Mouse (Mus musculus) ES-E14 (cell line): ENCODE measurements around the gene Fgf18. TPM values are rescaled to one million over a fixed set of nuclear protein-coding genes. Genes with fewer than 3 reads are reported as not detected.
A peak's percentile ranks its signal among the peaks of the same experiment; 100 is the strongest.

Experiments
- DNase-seq: peaks from one replicate; pipeline ENCODE4 v3.0.0-alpha.2; 2013; ENCODE audit warnings: low read depth, low spot score
- H3K27ac ChIP-seq: 2 replicates; pipeline ENCODE4 v1.5.1; 2012; ENCODE audit warnings: low read depth, mild to moderate bottlenecking, low read length, moderate library complexity, mixed read lengths; ENCODE audit not compliant: poor library complexity, insufficient read depth, severe bottlenecking
- H3K36me3 ChIP-seq: 2 replicates; pipeline ENCODE4 v1.6.1; 2012; ENCODE audit warnings: mild to moderate bottlenecking, low read length, moderate library complexity, mixed read lengths; ENCODE audit not compliant: control insufficient read depth, poor library complexity, insufficient read depth, severe bottlenecking
- H3K4me1 ChIP-seq, 2 experiments: fragments of 150-350 bp in 1 of 2; sonication (generic) in 1 of 2; 2 replicates each; pipeline ENCODE4 v1.6.1; 2012; ENCODE audit warnings: low read length in 2 of 2, mild to moderate bottlenecking in 1 of 2, mixed read lengths in 1 of 2; ENCODE audit not compliant: control insufficient read depth in 2 of 2, insufficient read depth in 2 of 2, poor library complexity in 1 of 2
- H3K4me3 ChIP-seq, 2 experiments: fragments of 150-350 bp in 1 of 2; sonication (generic) in 1 of 2; 2 replicates each; pipeline ENCODE4 v1.5.1; 2012; ENCODE audit warnings: low read length in 2 of 2, low read depth in 1 of 2, mild to moderate bottlenecking in 1 of 2, mixed read lengths in 1 of 2; ENCODE audit not compliant: insufficient read depth in 1 of 2, poor library complexity in 1 of 2, severe bottlenecking in 1 of 2
- H3K9ac ChIP-seq: 2 replicates; pipeline ENCODE4 v1.6.1; 2012; ENCODE audit warnings: low read depth, mild to moderate bottlenecking, low read length, mixed read lengths; ENCODE audit not compliant: poor library complexity, insufficient read depth, severe bottlenecking
- H3K9me3 ChIP-seq: fragments of 150-350 bp; sonication (generic); 2 replicates; pipeline ENCODE4 v1.6.1; 2012; ENCODE audit warnings: low read depth, mild to moderate bottlenecking, low read length; ENCODE audit not compliant: control insufficient read depth, insufficient read depth
- CHD2 ChIP-seq: IDR thresholded peaks from 2 replicates; pipeline ENCODE4 v1.6.1; 2014; ENCODE audit warnings: mild to moderate bottlenecking, low read depth, low read length, inconsistent platforms
- HCFC1 ChIP-seq: IDR thresholded peaks from 2 replicates; pipeline ENCODE4 v1.6.1; 2012; ENCODE audit warnings: low read length, inconsistent platforms, borderline replicate concordance; ENCODE audit not compliant: insufficient read depth
- MAFK ChIP-seq: IDR thresholded peaks from 2 replicates; pipeline ENCODE4 v1.6.1; 2014; ENCODE audit warnings: mild to moderate bottlenecking, low read depth, low read length, inconsistent platforms; ENCODE audit not compliant: insufficient read depth
- ZC3H11A ChIP-seq: IDR thresholded peaks from 2 replicates; pipeline ENCODE4 v1.6.1; 2012; ENCODE audit warnings: low read depth, mild to moderate bottlenecking, inconsistent platforms, low read length, borderline replicate concordance
- ZNF384 ChIP-seq: IDR thresholded peaks from 2 replicates; pipeline ENCODE4 v1.6.1; 2012; ENCODE audit warnings: low read depth, low read length, inconsistent platforms
- in situ Hi-C, 2 experiments: fragments of 600-800 bp; cut with MboI; formaldehyde crosslinking; loops; one replicate each; pipeline ENCODE4 v1.15.1; 2025; ENCODE audit warnings: low sequenced_read_pairs in 2 of 2, inconsistent platforms in 1 of 2; ENCODE audit not compliant: unreplicated experiment in 2 of 2
- total RNA-seq: library from RNA; depleted of rRNA; stranded (reverse); fragments of 300-350 nt; gene quantifications from 2 replicates; pipeline ENCODE4 v1.2.3, GENCODE M21; 2012

Fgf18 gene
- total RNA-seq, 1 experiment, result 1.6 TPM

GRCm38 (mm10) chr11:33154459-33154858, 7.3 kb upstream of the Fgf18 start:
- H3K36me3 ChIP-seq, result peaks cover 55% of the 10 kb centered on the region
- no peaks in the 10 kb centered on the region for H3K9me3 ChIP-seq
- H3K9ac ChIP-seq, result no peak overlapping the region
- no peak overlapping the region for H3K27ac ChIP-seq
- no peak for DNase-seq
- in situ Hi-C loops, result no loop called here
- no peaks in the 10 kb centered on the region for H3K4me1 ChIP-seq
- TF ChIP-seq ZNF384, result no peak
- no peak for TF ChIP-seq MAFK
- TF ChIP-seq ZC3H11A, result no peak
- no peak for TF ChIP-seq HCFC1
- TF ChIP-seq CHD2, result no peak
- H3K4me3 ChIP-seq, result no peak overlapping the region

- in situ Hi-C loops, result no loop called here
- H3K4me3 ChIP-seq, result no peak overlapping the region
- peaks cover 45% of the 10 kb centered on the region for H3K36me3 ChIP-seq
- no peak overlapping the region for H3K27ac ChIP-seq
- DNase-seq, result no peak
- H3K9ac ChIP-seq, result no peak overlapping the region
- no peaks in the 10 kb centered on the region for H3K9me3 ChIP-seq
- H3K4me1 ChIP-seq, result peaks cover 0 to 3% of the 10 kb centered on the region in 2 experiments; a peak in 1 of 4 replicates
- TF ChIP-seq HCFC1 (no peak), ZNF384 (no peak), ZC3H11A (no peak), CHD2 (no peak), MAFK (no peak)
Measured at GRCm38 (mm10) chr11:33152997-33153396, 5.8 kb upstream of the Fgf18 start.

DNA sequence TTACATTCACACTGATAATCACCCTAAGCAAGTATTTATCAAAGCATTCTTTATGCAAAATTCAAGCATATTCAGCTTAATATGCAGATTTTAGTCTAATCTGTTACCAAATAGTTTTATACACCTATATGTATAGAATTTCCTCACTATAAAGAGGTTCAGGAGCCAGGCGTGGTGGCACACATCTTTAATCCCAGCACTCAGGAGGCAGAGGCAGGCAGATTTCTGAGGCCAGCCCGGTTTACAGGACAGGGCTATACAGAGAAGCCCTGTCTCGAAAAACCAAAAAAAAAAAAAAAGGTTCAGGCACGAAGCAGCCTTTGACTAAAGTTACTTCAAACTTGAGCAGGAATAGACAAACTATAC, 4.6 kb upstream of the Fgf18 start:
- Histone ChIP-seq H3K9me3 (no peaks in the 10 kb centered on the region), H3K4me1 (peaks cover 0 to 4% of the 10 kb centered on the region in 2 experiments; a peak in 1 of 4 replicates), H3K4me3 (no peak overlapping the region), H3K9ac (no peak overlapping the region), H3K36me3 (peaks cover 34% of the 10 kb centered on the region), H3K27ac (no peak overlapping the region)
- in situ Hi-C loops, result no loop called here
- DNase-seq, result no peak
- TF ChIP-seq ZC3H11A (no peak), CHD2 (no peak), MAFK (no peak)

GRCm38 (mm10) chr11:33151128-33151779, 4.1 kb upstream of the Fgf18 start:
- TF ChIP-seq ZNF384, result peak; percentile 80
- TF ChIP-seq MAFK, result no peak
- no peak for TF ChIP-seq ZC3H11A
- TF ChIP-seq HCFC1, result no peak
- TF ChIP-seq CHD2, result peak; percentile 61; the same call in 1 of the 2 replicates
- in situ Hi-C loops, result no loop called here
- Histone ChIP-seq H3K4me1 (peaks cover 0 to 4% of the 10 kb centered on the region in 2 experiments; a peak in 1 of 4 replicates), H3K9ac (no peak overlapping the region), H3K9me3 (no peaks in the 10 kb centered on the region), H3K27ac (no peak overlapping the region), H3K4me3 (no peak overlapping the region), H3K36me3 (peaks cover 29% of the 10 kb centered on the region)
- DNase-seq, result no peak

DNA sequence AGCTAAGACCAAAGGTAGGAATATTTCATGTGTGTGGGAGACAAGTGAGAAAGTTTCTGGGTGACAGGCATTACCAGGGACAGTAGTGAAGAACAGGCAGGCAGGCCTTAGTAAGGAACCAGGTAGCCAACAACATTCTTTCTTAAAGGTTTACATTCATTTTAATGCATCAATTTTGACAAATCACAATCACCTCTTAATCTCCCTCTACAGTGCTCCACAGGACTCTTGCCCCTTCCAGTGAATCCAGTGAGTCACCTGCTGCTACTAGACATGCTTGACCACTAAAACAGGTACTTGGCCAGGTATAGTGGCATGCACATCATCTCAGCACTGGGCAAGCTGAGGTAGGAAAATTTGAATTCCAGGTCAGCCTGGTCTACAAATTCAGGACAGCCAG, 3.2 kb upstream of the Fgf18 start:
- DNase-seq, result no peak
- peaks cover 22% of the 10 kb centered on the region for H3K36me3 ChIP-seq

More for the DNA sequence above, 3.2 kb upstream of the Fgf18 start:
- in situ Hi-C loops, result no loop called here
- no peaks in the 10 kb centered on the region for H3K9me3 ChIP-seq
- peaks cover 0 to 7% of the 10 kb centered on the region in 2 experiments; a peak in 1 of 4 replicates for H3K4me1 ChIP-seq
- H3K9ac ChIP-seq, result no peak overlapping the region
- H3K4me3 ChIP-seq, result no peak overlapping the region
- H3K27ac ChIP-seq, result no peak overlapping the region
- TF ChIP-seq HCFC1, result no peak
